Mouse (Mus musculus): ENCODE data around the gene Rspo3. TPM values are rescaled to one million over a fixed set of nuclear protein-coding genes. Genes with fewer than 3 reads are reported as not detected.

Gene Rspo3
- polyA plus RNA-seq, 1 experiment from 2014 or later, result 7.0 TPM

- Histone ChIP-seq H3K27me3 (no peaks in the 10 kb centered on the region), H3K27ac (replicated peaks) (no peak overlapping the region), H3K4me3 (no peak overlapping the region), H3K36me3 (no peaks in the 10 kb centered on the region), H3K9ac (replicated peaks) (no peak overlapping the region), H3K9me3 (no peaks in the 10 kb centered on the region), H3K4me1 (no peaks in the 10 kb centered on the region), H3K4me2 (replicated peaks) (no peak overlapping the region)
- ATAC-seq (ENCODE audit: low FRiP score, low read depth), result no peak
- 89% methylated on average over 2 of the region's 2 CpGs for WGBS
These were observed 111.1 kb downstream of the Rspo3 start for GRCm38 (mm10) chr10:29424571-29424970.

- Histone ChIP-seq H3K27ac (replicated peaks) (no peak overlapping the region), H3K4me1 (no peaks in the 10 kb centered on the region), H3K4me3 (no peak overlapping the region), H3K4me2 (replicated peaks) (no peak overlapping the region), H3K9me3 (no peaks in the 10 kb centered on the region), H3K36me3 (no peaks in the 10 kb centered on the region), H3K9ac (replicated peaks) (no peak overlapping the region), H3K27me3 (no peaks in the 10 kb centered on the region)
- WGBS, result 83% methylated on average over 2 of the region's 2 CpGs
- no peak for ATAC-seq (ENCODE audit: low FRiP score, low read depth)
These were observed 121.3 kb downstream of the Rspo3 start for GRCm38 (mm10) chr10:29414361-29414760.

- Histone ChIP-seq H3K27ac (replicated peaks) (no peak overlapping the region), H3K27me3 (no peaks in the 10 kb centered on the region), H3K9ac (replicated peaks) (no peak overlapping the region), H3K4me3 (no peak overlapping the region), H3K4me1 (no peaks in the 10 kb centered on the region), H3K36me3 (no peaks in the 10 kb centered on the region), H3K4me2 (replicated peaks) (no peak overlapping the region), H3K9me3 (no peaks in the 10 kb centered on the region)
- no peak for ATAC-seq (ENCODE audit: low FRiP score, low read depth)
- 41% methylated on average over 8 of the region's 8 CpGs for WGBS
These were observed 132.9 kb downstream of the Rspo3 start for GRCm38 (mm10) chr10:29402656-29403268.

Other genes with a start within 250 kb of the Rspo3 start
- 25.1 and 25.4 TPM in 2 replicates for gene Echdc1, start 222.7 kb downstream of the Rspo3 start, polyA plus RNA-seq (2016; fragmentation: Nextera tagmentation; extraction: Ambion mirVana)
- gene Rnf146, start 173.4 kb downstream of the Rspo3 start, polyA plus RNA-seq (2016; fragmentation: Nextera tagmentation; extraction: Ambion mirVana), result 66.4 and 81.2 TPM in 2 replicates

All from midbrain, embryonic 12.5 days (tissue).